Mouse (Mus musculus) kidney, embryonic 14.5 days (tissue): ENCODE measurements around the gene Utrn. TPM values are rescaled to one million over a fixed set of nuclear protein-coding genes. Genes with fewer than 3 reads are reported as not detected.

Source experiments
- ATAC-seq: fragments of 200-750 bp; cut with Nextera tagmentation; 2 replicates; pipeline ENCODE4 v1.8.0; 2017; ENCODE audit warnings: moderate number of reproducible peaks, mild to moderate bottlenecking, moderate TSS enrichment, moderate library complexity; ENCODE audit not compliant: low FRiP score, low TSS enrichment
- H3K27ac ChIP-seq: fragments of 300-500 bp; sonication (generic); 2 replicates; pipeline ENCODE4 v1.5.1; 2014; ENCODE audit warnings: low read depth, mild to moderate bottlenecking, low read length, moderate library complexity, mixed read lengths
- H3K27me3 ChIP-seq: fragments of 300-500 bp; sonication (generic); 2 replicates; pipeline ENCODE4 v1.6.1; 2014; ENCODE audit warnings: mild to moderate bottlenecking, low read length; ENCODE audit not compliant: control insufficient read depth, insufficient read depth
- H3K36me3 ChIP-seq: fragments of 300-500 bp; sonication (generic); 2 replicates; pipeline ENCODE4 v1.6.1; 2014; ENCODE audit warnings: low read length, mixed read lengths; ENCODE audit not compliant: control insufficient read depth, insufficient read depth
- H3K4me1 ChIP-seq: fragments of 300-500 bp; sonication (generic); 2 replicates; pipeline ENCODE4 v1.6.1; 2014; ENCODE audit warnings: low read length, mixed read lengths; ENCODE audit not compliant: control insufficient read depth, insufficient read depth
- H3K4me2 ChIP-seq: fragments of 300-500 bp; sonication (generic); replicated peaks from 2 replicates; pipeline ENCODE4 v1.6.1; 2014; ENCODE audit warnings: low read depth, mild to moderate bottlenecking, low read length
- H3K4me3 ChIP-seq: fragments of 300-500 bp; sonication (generic); 2 replicates; pipeline ENCODE4 v1.5.1; 2014; ENCODE audit warnings: mild to moderate bottlenecking, low read length
- H3K9ac ChIP-seq: fragments of 300-500 bp; sonication (generic); 2 replicates; pipeline ENCODE4 v1.6.1; 2014; ENCODE audit warnings: low read depth, mild to moderate bottlenecking, low read length, moderate library complexity
- H3K9me3 ChIP-seq: fragments of 300-500 bp; sonication (generic); 2 replicates; pipeline ENCODE4 v1.6.1; 2016; ENCODE audit warnings: low read length; ENCODE audit not compliant: control insufficient read depth
- WGBS: fragments of 180-500 bp; shearing (Covaris S2); extraction: QIAGEN DNeasy Blood & Tissue Kit; methylation state at CpG from one replicate; pipeline ENCODE4 v1.1.7; 2014; 5-methylcytosine and 5-hydroxymethylcytosine counted together
- polyA plus RNA-seq: library from polyadenylated mRNA; unstranded; fragments of >200 nt; fragmentation: Nextera tagmentation; extraction: Ambion mirVana; gene quantifications from 2 replicates; pipeline ENCODE4 v1.2.1, GENCODE M21; 2014

The Utrn gene
- polyA plus RNA-seq, 1 experiment from 2014 or later = 91.4 TPM

- no peak for ATAC-seq
- no peaks in the 10 kb centered on the region for H3K9me3 ChIP-seq
- H3K9ac ChIP-seq = no peak overlapping the region
- H3K4me3 ChIP-seq = no peak overlapping the region
- no peaks in the 10 kb centered on the region for H3K4me1 ChIP-seq
- WGBS = 68% methylated on average over 1 of the region's 1 CpGs
- H3K27ac ChIP-seq = no peak overlapping the region
- H3K36me3 ChIP-seq = 0 out of 2 replicates have a peak, but pooled peaks cover 6% of the 10 kb centered on the region
- H3K27me3 ChIP-seq = no peaks in the 10 kb centered on the region
- H3K4me2 ChIP-seq = no peak overlapping the region
Observed at GRCm38 (mm10) chr10:12522078-12522477, 347.1 kb downstream of the Utrn start.

- Histone ChIP-seq H3K9ac (no peak overlapping the region), H3K36me3 (no peaks in the 10 kb centered on the region), H3K9me3 (no peaks in the 10 kb centered on the region), H3K27me3 (no peaks in the 10 kb centered on the region), H3K4me2 (no peak overlapping the region), H3K27ac (no peak overlapping the region), H3K4me1 (no peaks in the 10 kb centered on the region), H3K4me3 (no peak overlapping the region)
- 86% methylated on average over 3 of the region's 3 CpGs for WGBS
- ATAC-seq = no peak
Observed at GRCm38 (mm10) chr10:12518162-12518561, 351.0 kb downstream of the Utrn start.

- Histone ChIP-seq H3K36me3 (peaks cover 5% of the 10 kb centered on the region), H3K4me2 (no peak overlapping the region), H3K9ac (no peak overlapping the region), H3K4me3 (no peak overlapping the region), H3K4me1 (no peaks in the 10 kb centered on the region), H3K9me3 (no peaks in the 10 kb centered on the region), H3K27me3 (no peaks in the 10 kb centered on the region), H3K27ac (no peak overlapping the region)
- ATAC-seq = no peak
- WGBS = 82% methylated on average over 7 of the region's 7 CpGs
Observed at GRCm38 (mm10) chr10:12505568-12505967, 363.6 kb downstream of the Utrn start.

- no peaks in the 10 kb centered on the region for H3K9me3 ChIP-seq
- H3K27me3 ChIP-seq = no peaks in the 10 kb centered on the region
- no peak overlapping the region for H3K4me2 ChIP-seq
- ATAC-seq = no peak
- peaks cover 15% of the 10 kb centered on the region for H3K36me3 ChIP-seq
- no peak overlapping the region for H3K9ac ChIP-seq
- no peak overlapping the region for H3K27ac ChIP-seq
- 92% methylated on average over 5 of the region's 5 CpGs for WGBS
- H3K4me1 ChIP-seq = no peaks in the 10 kb centered on the region
- no peak overlapping the region for H3K4me3 ChIP-seq
Observed at GRCm38 (mm10) chr10:12500489-12500888, 368.7 kb downstream of the Utrn start.

- Histone ChIP-seq H3K4me2 (no peak overlapping the region), H3K4me1 (no peaks in the 10 kb centered on the region), H3K27ac (no peak overlapping the region), H3K9ac (no peak overlapping the region), H3K27me3 (no peaks in the 10 kb centered on the region), H3K4me3 (no peak overlapping the region), H3K36me3 (peaks cover 15% of the 10 kb centered on the region), H3K9me3 (no peaks in the 10 kb centered on the region)
- no peak for ATAC-seq
- 81% methylated on average over 8 of the region's 8 CpGs for WGBS
Observed at GRCm38 (mm10) chr10:12497555-12497954, 371.6 kb downstream of the Utrn start.

- Histone ChIP-seq H3K4me3 (no peak overlapping the region), H3K9me3 (no peaks in the 10 kb centered on the region), H3K9ac (no peak overlapping the region), H3K27ac (no peak overlapping the region), H3K27me3 (no peaks in the 10 kb centered on the region), H3K36me3 (no peaks in the 10 kb centered on the region), H3K4me1 (no peaks in the 10 kb centered on the region), H3K4me2 (no peak overlapping the region)
- ATAC-seq = no peak
- 73% methylated on average over 4 of the region's 4 CpGs for WGBS
Observed at GRCm38 (mm10) chr10:12489551-12490177, 379.5 kb downstream of the Utrn start.

GRCm38 (mm10) chr10:12488518-12488917 lies 380.6 kb downstream of the Utrn start:
- Histone ChIP-seq H3K27me3 (no peaks in the 10 kb centered on the region), H3K27ac (no peak overlapping the region), H3K4me1 (no peaks in the 10 kb centered on the region), H3K9me3 (no peaks in the 10 kb centered on the region), H3K9ac (no peak overlapping the region), H3K4me3 (no peak overlapping the region), H3K4me2 (no peak overlapping the region), H3K36me3 (no peaks in the 10 kb centered on the region)
- no peak for ATAC-seq
- WGBS = 82% methylated on average over 3 of the region's 3 CpGs

- Histone ChIP-seq H3K27ac (no peak overlapping the region), H3K9ac (no peak overlapping the region), H3K27me3 (no peaks in the 10 kb centered on the region), H3K4me3 (no peak overlapping the region), H3K4me2 (no peak overlapping the region), H3K4me1 (no peaks in the 10 kb centered on the region), H3K36me3 (no peaks in the 10 kb centered on the region), H3K9me3 (no peaks in the 10 kb centered on the region)
- 89% methylated on average over 5 of the region's 5 CpGs for WGBS
- no peak for ATAC-seq
Observed at GRCm38 (mm10) chr10:12488117-12488516, 381.0 kb downstream of the Utrn start.

GRCm38 (mm10) chr10:12483494-12483893 lies 385.7 kb downstream of the Utrn start:
- Histone ChIP-seq H3K9ac (no peak overlapping the region), H3K4me3 (no peak overlapping the region), H3K4me2 (no peak overlapping the region), H3K9me3 (no peaks in the 10 kb centered on the region), H3K36me3 (peaks cover 8% of the 10 kb centered on the region), H3K27ac (no peak overlapping the region), H3K27me3 (no peaks in the 10 kb centered on the region), H3K4me1 (no peaks in the 10 kb centered on the region)
- 88% methylated on average over 1 of the region's 1 CpGs for WGBS
- no peak for ATAC-seq
